Comparison of ENCODE assay signal across 9 mouse cellular contexts in genomic region chr17:86350236-86350635, GRCm38 (mm10).
DNase-seq lines count a peak whose midpoint lies in the region; ATAC-seq lines count a peak whose summit lies in the region.
"Had no signal": no experiment of that assay in that cellular context is flagged by ENCODE, and none has a peak within 500 bp of the region (broad histone marks: within the 10 kb centered on the region; RNA-seq: fewer than 3 reads in every experiment).

No protein-coding gene starts in this region.

- no peak overlapping the region for H3K4me3 ChIP-seq in embryonic facial prominence, embryonic 13.5 days
- no peak overlapping the region for H3K4me3 ChIP-seq in embryonic facial prominence, embryonic 10.5 days

- H3K4me1 ChIP-seq in embryonic facial prominence, embryonic 13.5 days: peaks cover 42% of the 10 kb centered on the region
- H3K4me1 ChIP-seq in embryonic facial prominence, embryonic 10.5 days: peaks cover 39% of the 10 kb centered on the region

- peak overlapping the region; percentile 55; the same call in 1 of the 2 replicates for H3K27ac ChIP-seq in embryonic facial prominence, embryonic 13.5 days
- no peak overlapping the region for H3K27ac ChIP-seq in embryonic facial prominence, embryonic 10.5 days (replicated peaks)
- H3K27ac ChIP-seq: macrophage had no signal

- no peaks in the 10 kb centered on the region for H3K36me3 ChIP-seq in embryonic facial prominence, embryonic 13.5 days
- no peaks in the 10 kb centered on the region for H3K36me3 ChIP-seq in embryonic facial prominence, embryonic 10.5 days (replicated peaks)

- H3K9me3 ChIP-seq in embryonic facial prominence, embryonic 13.5 days: no peaks in the 10 kb centered on the region
- H3K9me3 ChIP-seq in embryonic facial prominence, embryonic 10.5 days: no peaks in the 10 kb centered on the region

- no peak overlapping the region for H3K9ac ChIP-seq in embryonic facial prominence, embryonic 13.5 days

- no peaks in the 10 kb centered on the region for H3K27me3 ChIP-seq in embryonic facial prominence, embryonic 13.5 days
- H3K27me3 ChIP-seq in embryonic facial prominence, embryonic 10.5 days (replicated peaks; ENCODE audit: low read depth, poor library complexity, severe bottlenecking): no peaks in the 10 kb centered on the region

- DNase-seq in embryonic facial prominence, embryonic 10.5 days (ENCODE audit: low spot score): no peak
- peak; percentile 89 for DNase-seq in NIH3T3 (ENCODE audit: low read depth)
- peak; percentile 71 for DNase-seq in gastrocnemius, postnatal 10 days
- DNase-seq in kidney, adult 18-20 months: peak; percentile 50
- peak; percentile 62 for DNase-seq in ovary, adult 18-20 months (ENCODE audit: low spot score)
- no peak for DNase-seq in thymus, postnatal 10 days (ENCODE audit: low spot score in 2 of 2)
- no peak for DNase-seq in left cerebral cortex, adult 11 months (ENCODE audit: low spot score)

- ATAC-seq in embryonic facial prominence, embryonic 13.5 days (ENCODE audit: insufficient number of reproducible peaks, insufficient read depth, low FRiP score, low TSS enrichment, low read depth): no peak

- WGBS in embryonic facial prominence, embryonic 13.5 days: 65% methylated on average over 3 of the region's 3 CpGs
- WGBS in embryonic facial prominence, embryonic 10.5 days: 89% methylated on average over 3 of the region's 3 CpGs

- H3K4me2 ChIP-seq in embryonic facial prominence, embryonic 13.5 days: no peak overlapping the region

Comparison
In these comparisons a context has a peak if more than half of its experiments do, and no peak if none do; other contexts are left out.
1. DNase-seq: peak in NIH3T3 (single experiment), gastrocnemius, postnatal 10 days (single experiment), kidney, adult 18-20 months (single experiment) and ovary, adult 18-20 months (single experiment); none in embryonic facial prominence, embryonic 10.5 days (single experiment), thymus, postnatal 10 days (0 of 2) and left cerebral cortex, adult 11 months (single experiment).